ENCODE assay signal across 8 mouse cellular contexts in genomic region chr3:90220088-90220487, GRCm38 (mm10). TPM values are rescaled to one million over a fixed set of nuclear protein-coding genes. Genes with fewer than 3 reads are reported as not detected.
DNase-seq lines count a peak whose midpoint lies in the region; ATAC-seq and TF ChIP-seq lines count a peak whose summit lies in the region.

No protein-coding gene starts in this region.

- H3K4me2 ChIP-seq in kidney, embryonic 16.5 days (replicated peaks; ENCODE audit: low read depth, low read length) = peak overlapping the region; percentile 68
- H3K4me2 ChIP-seq in liver, embryonic 14.5 days (ENCODE audit: low read depth) = peak overlapping the region; percentile 85

- H3K27me3 ChIP-seq in heart, embryonic 10.5 days (ENCODE audit: insufficient read depth, poor library complexity, severe bottlenecking) = no peaks in the 10 kb centered on the region
- H3K27me3 ChIP-seq in kidney, embryonic 16.5 days (ENCODE audit: insufficient read depth, low read length) = no peaks in the 10 kb centered on the region
- H3K27me3 ChIP-seq in liver, embryonic 14.5 days (ENCODE audit: control insufficient read depth, insufficient read depth, low read length) = no peaks in the 10 kb centered on the region

- peaks cover 22% of the 10 kb centered on the region for H3K36me3 ChIP-seq in heart, embryonic 10.5 days
- H3K36me3 ChIP-seq in kidney, embryonic 16.5 days (ENCODE audit: insufficient read depth, low read length) = peaks cover 12% of the 10 kb centered on the region
- H3K36me3 ChIP-seq in liver, embryonic 14.5 days (replicated peaks; ENCODE audit: control insufficient read depth, insufficient read depth, low read depth) = no peaks in the 10 kb centered on the region

- peak overlapping the region; percentile 89 for H3K27ac ChIP-seq in heart, embryonic 10.5 days
- peak overlapping the region; percentile 90 for H3K27ac ChIP-seq in kidney, embryonic 16.5 days (ENCODE audit: low read length)
- H3K27ac ChIP-seq in liver, embryonic 14.5 days = no peak overlapping the region

- peak; percentile 84 for DNase-seq in CD4-positive, CD25-positive, alpha-beta regulatory T cell, adult 2 months (ENCODE audit: low read depth, low spot score)
- peak; percentile 85 for DNase-seq in embryo, embryonic 10.5 days (ENCODE audit: low spot score)
- DNase-seq in heart, embryonic 10.5 days (ENCODE audit: low spot score) = no peak
- peak in 1 of 3 experiments; percentile 49 for DNase-seq in liver, embryonic 14.5 days (ENCODE audit: low read depth in 3 of 3, low spot score in 3 of 3)
- peak; percentile 29 to 55 for DNase-seq in natural killer cell, adult 2 months (ENCODE audit: low spot score in 2 of 2)
- DNase-seq in ovary, postnatal 14 days (ENCODE audit: low spot score) = no peak

- peak overlapping the region; percentile 71 for H3K9ac ChIP-seq in kidney, embryonic 16.5 days (replicated peaks; ENCODE audit: low read length)
- H3K9ac ChIP-seq in liver, embryonic 14.5 days (replicated peaks) = peak overlapping the region; percentile 65

- H3K9me3 ChIP-seq in heart, embryonic 10.5 days = no peaks in the 10 kb centered on the region
- H3K9me3 ChIP-seq in kidney, embryonic 16.5 days (ENCODE audit: low read length) = no peaks in the 10 kb centered on the region
- no peaks in the 10 kb centered on the region for H3K9me3 ChIP-seq in liver, embryonic 14.5 days (ENCODE audit: control insufficient read depth, low read length)

- ATAC-seq in activated CD4-positive, CD25-positive, alpha-beta regulatory T cell, adult 4 months = peak; percentile 69
- peak; percentile 17; the same call in 1 of the 2 replicates for ATAC-seq in kidney, embryonic 16.5 days (ENCODE audit: low FRiP score, low TSS enrichment)
- ATAC-seq in liver, embryonic 14.5 days (ENCODE audit: insufficient read depth) = peak; percentile 44; the same call in 1 of the 2 replicates

- no peak for TF ChIP-seq EP300 in liver, embryonic 14.5 days (IDR thresholded peaks at IDR 0.05; ENCODE audit: low read depth)

- peak overlapping the region; percentile 72 for H3K4me3 ChIP-seq in heart, embryonic 10.5 days
- peak overlapping the region; percentile 55 for H3K4me3 ChIP-seq in kidney, embryonic 16.5 days (ENCODE audit: low read length)
- peak overlapping the region in 1 of 2 experiments; percentile 58; a peak in 2 of 4 replicates for H3K4me3 ChIP-seq in liver, embryonic 14.5 days (ENCODE audit: insufficient read depth in 1 of 2, low read depth in 2 of 2, low read length in 2 of 2)

- WGBS in heart, embryonic 10.5 days = 17% methylated on average over 6 of the region's 6 CpGs
- 9% methylated on average over 6 of the region's 6 CpGs for WGBS in kidney, embryonic 16.5 days
- 15% methylated on average over 6 of the region's 6 CpGs for WGBS in liver, embryonic 14.5 days (ENCODE audit: insufficient replicate concordance)

- TF ChIP-seq CTCF in liver, embryonic 14.5 days (IDR thresholded peaks at IDR 0.05; ENCODE audit: low read depth) = peak; percentile 66

- H3K4me1 ChIP-seq in heart, embryonic 10.5 days = peaks cover 29% of the 10 kb centered on the region
- H3K4me1 ChIP-seq in kidney, embryonic 16.5 days (ENCODE audit: insufficient read depth, low read length) = peaks cover 20% of the 10 kb centered on the region
- peaks cover 0 to 15% of the 10 kb centered on the region in 2 experiments; a peak in 3 of 4 replicates for H3K4me1 ChIP-seq in liver, embryonic 14.5 days (replicated peaks; ENCODE audit: control insufficient read depth in 2 of 2, insufficient read depth in 2 of 2, low read length in 1 of 2)

RNA-seq across cellular contexts. Expression of gene Rab13, which starts 6.6 kb away (rescaled TPM):
- polyA plus RNA-seq in activated CD4-positive, CD25-positive, alpha-beta regulatory T cell, adult 4 months (2017; shearing (Covaris generic)) = under 1 TPM in 1 of 2 experiments, not detected in 1; 0.62 TPM
- polyA plus RNA-seq in heart, embryonic 10.5 days (2016; fragmentation: Nextera tagmentation; extraction: Ambion mirVana) = 27.9 and 29.2 TPM in 2 replicates
- polyA plus RNA-seq in kidney, embryonic 16.5 days (2015; fragmentation: Nextera tagmentation; extraction: Ambion mirVana) = 37.2 and 42.6 TPM in 2 replicates
- polyA plus RNA-seq in liver, embryonic 14.5 days (2012; rRNA removed) = 2.0 and 4.3 TPM in 2 replicates
- polyA plus RNA-seq in liver, embryonic 14.5 days (2014; fragmentation: Nextera tagmentation; extraction: Ambion mirVana) = 1.9 and 2.9 TPM in 2 replicates

RNA-seq across cellular contexts. Expression of gene Rps27, which starts 6.6 kb away (rescaled TPM):
- 1,000 to 10,000 TPM; 7,353 to 7,820 TPM for polyA plus RNA-seq in activated CD4-positive, CD25-positive, alpha-beta regulatory T cell, adult 4 months (2017; shearing (Covaris generic))
- 807 and 845 TPM in 2 replicates for polyA plus RNA-seq in heart, embryonic 10.5 days (2016; fragmentation: Nextera tagmentation; extraction: Ambion mirVana)
- polyA plus RNA-seq in kidney, embryonic 16.5 days (2015; fragmentation: Nextera tagmentation; extraction: Ambion mirVana) = 1,193 and 1,390 TPM in 2 replicates
- 1,231 and 1,357 TPM in 2 replicates for polyA plus RNA-seq in liver, embryonic 14.5 days (2012; rRNA removed)
- 948 and 959 TPM in 2 replicates for polyA plus RNA-seq in liver, embryonic 14.5 days (2014; fragmentation: Nextera tagmentation; extraction: Ambion mirVana)

RNA-seq across cellular contexts. Expression of gene Jtb, which starts 11.3 kb away (rescaled TPM):
- polyA plus RNA-seq in activated CD4-positive, CD25-positive, alpha-beta regulatory T cell, adult 4 months (2017; shearing (Covaris generic)) = 10 to 100 TPM; 74.8 to 85.6 TPM
- 75.1 and 92.0 TPM in 2 replicates for polyA plus RNA-seq in heart, embryonic 10.5 days (2016; fragmentation: Nextera tagmentation; extraction: Ambion mirVana)
- polyA plus RNA-seq in kidney, embryonic 16.5 days (2015; fragmentation: Nextera tagmentation; extraction: Ambion mirVana) = 103 and 105 TPM in 2 replicates
- polyA plus RNA-seq in liver, embryonic 14.5 days (2012; rRNA removed) = 18.8 and 21.2 TPM in 2 replicates
- 48.8 and 55.9 TPM in 2 replicates for polyA plus RNA-seq in liver, embryonic 14.5 days (2014; fragmentation: Nextera tagmentation; extraction: Ambion mirVana)

RNA-seq across cellular contexts. Expression of gene Creb3l4, which starts 23.2 kb away (rescaled TPM):
- polyA plus RNA-seq in activated CD4-positive, CD25-positive, alpha-beta regulatory T cell, adult 4 months (2017; shearing (Covaris generic)) = not detected
- polyA plus RNA-seq in heart, embryonic 10.5 days (2016; fragmentation: Nextera tagmentation; extraction: Ambion mirVana) = 2.1 and 2.2 TPM in 2 replicates
- 6.5 and 6.8 TPM in 2 replicates for polyA plus RNA-seq in kidney, embryonic 16.5 days (2015; fragmentation: Nextera tagmentation; extraction: Ambion mirVana)
- polyA plus RNA-seq in liver, embryonic 14.5 days (2012; rRNA removed) = 0.15 and 0.27 TPM in 2 replicates
- 0.24 and 0.28 TPM in 2 replicates for polyA plus RNA-seq in liver, embryonic 14.5 days (2014; fragmentation: Nextera tagmentation; extraction: Ambion mirVana)

RNA-seq across cellular contexts. Expression of gene Slc39a1, which starts 27.9 kb away (rescaled TPM):
- 10 to 100 TPM; 48.5 to 65.9 TPM for polyA plus RNA-seq in activated CD4-positive, CD25-positive, alpha-beta regulatory T cell, adult 4 months (2017; shearing (Covaris generic))
- polyA plus RNA-seq in heart, embryonic 10.5 days (2016; fragmentation: Nextera tagmentation; extraction: Ambion mirVana) = 51.3 and 79.6 TPM in 2 replicates
- 108 and 114 TPM in 2 replicates for polyA plus RNA-seq in kidney, embryonic 16.5 days (2015; fragmentation: Nextera tagmentation; extraction: Ambion mirVana)
- polyA plus RNA-seq in liver, embryonic 14.5 days (2012; rRNA removed) = 9.8 and 10.8 TPM in 2 replicates
- 24.1 and 24.9 TPM in 2 replicates for polyA plus RNA-seq in liver, embryonic 14.5 days (2014; fragmentation: Nextera tagmentation; extraction: Ambion mirVana)

Comparison
In these comparisons a context has a peak if more than half of its experiments do, and no peak if none do; other contexts are left out.
1. DNase-seq: peak in CD4-positive, CD25-positive, alpha-beta regulatory T cell, adult 2 months (single experiment), embryo, embryonic 10.5 days (single experiment) and natural killer cell, adult 2 months (2 of 2); none in heart, embryonic 10.5 days (single experiment) and ovary, postnatal 14 days (single experiment).
2. ATAC-seq: peak in every context shown above with its lines; median percentile 69 in activated CD4-positive, CD25-positive, alpha-beta regulatory T cell, adult 4 months; 44 in liver, embryonic 14.5 days; 17 in kidney, embryonic 16.5 days.